Mouse (Mus musculus) megakaryocyte, adult 5-6 weeks (primary cell): ENCODE data around the gene B4galt2. TPM values are rescaled to one million over a fixed set of nuclear protein-coding genes. Genes with fewer than 3 reads are reported as not detected.

ENCODE experiments used
- ATAC-seq: 2 replicates; pipeline ENCODE4 v1.8.0; 2016; ENCODE audit warnings: mild to moderate bottlenecking, inconsistent platforms; ENCODE audit not compliant: poor library complexity, severe bottlenecking
- total RNA-seq, 2 experiments: library from RNA; stranded (forward) in 1 of 2; stranded (reverse) in 1 of 2; fragments of 153-499, 151-499 nt in 1 of 2; fragments of 221-1000, 200-1000 nt in 1 of 2; gene quantifications; 2 replicates each; pipeline versions ENCODE4 v1.2.3 to v1.2.4; 2015 to 2017

Gene B4galt2
- total RNA-seq, 2 experiments from 2014 or later, result not detected

- ATAC-seq, result no peak
Observed at GRCm38 (mm10) chr4:117908834-117909453, 25.7 kb upstream of the B4galt2 start.

GRCm38 (mm10) chr4:117906196-117906595 lies 22.9 kb upstream of the B4galt2 start:
- no peak for ATAC-seq

- no peak for ATAC-seq
Observed at GRCm38 (mm10) chr4:117904761-117905160, 21.5 kb upstream of the B4galt2 start.

GRCm38 (mm10) chr4:117904094-117904493 lies 20.8 kb upstream of the B4galt2 start:
- ATAC-seq, result no peak

- ATAC-seq, result no peak
Observed at GRCm38 (mm10) chr4:117898111-117898510, 14.8 kb upstream of the B4galt2 start.

GRCm38 (mm10) chr4:117896031-117896430 lies 12.7 kb upstream of the B4galt2 start:
- ATAC-seq, result no peak

- ATAC-seq, result no peak
Observed at GRCm38 (mm10) chr4:117895339-117895738, 12.1 kb upstream of the B4galt2 start.

GRCm38 (mm10) chr4:117894601-117895000 lies 11.3 kb upstream of the B4galt2 start:
- ATAC-seq, result no peak

GRCm38 (mm10) chr4:117893376-117893775 lies 10.1 kb upstream of the B4galt2 start:
- ATAC-seq, result no peak

GRCm38 (mm10) chr4:117891738-117892161 lies 8.5 kb upstream of the B4galt2 start, which contains the start of gene Dph2:
Gene Dph2, minus strand, starts transcription at chr4:117892032.
- peak; percentile 89 for ATAC-seq

GRCm38 (mm10) chr4:117890750-117891149 lies 7.5 kb upstream of the B4galt2 start:
- ATAC-seq, result no peak

- ATAC-seq, result no peak
Observed at GRCm38 (mm10) chr4:117890031-117890430, 6.7 kb upstream of the B4galt2 start.

- no peak for ATAC-seq
Observed at GRCm38 (mm10) chr4:117889471-117889870, 6.2 kb upstream of the B4galt2 start.

GRCm38 (mm10) chr4:117887920-117888319 lies 4.6 kb upstream of the B4galt2 start:
- no peak for ATAC-seq

GRCm38 (mm10) chr4:117887133-117887532 lies 3.8 kb upstream of the B4galt2 start, which contains the start of gene Atp6v0b:
Gene Atp6v0b, minus strand, starts transcription at chr4:117887333.
- ATAC-seq, result peak; percentile 75

GRCm38 (mm10) chr4:117886644-117887043 lies 3.4 kb upstream of the B4galt2 start:
- peak; percentile 64 for ATAC-seq

GRCm38 (mm10) chr4:117885994-117886393 lies 2.7 kb upstream of the B4galt2 start:
- no peak for ATAC-seq

- no peak for ATAC-seq
Observed at GRCm38 (mm10) chr4:117885093-117885492, 1.8 kb upstream of the B4galt2 start.

- no peak for ATAC-seq
Observed at GRCm38 (mm10) chr4:117884146-117884545, 859 bp upstream of the B4galt2 start.

- no peak for ATAC-seq
Observed at GRCm38 (mm10) chr4:117878703-117879102, 4.6 kb downstream of the B4galt2 start.

- ATAC-seq, result no peak
Observed at GRCm38 (mm10) chr4:117878301-117878700, 5.0 kb downstream of the B4galt2 start.

- no peak for ATAC-seq
Observed at GRCm38 (mm10) chr4:117873615-117874014, 9.7 kb downstream of the B4galt2 start.

- no peak for ATAC-seq
Observed at GRCm38 (mm10) chr4:117872471-117872886, 10.8 kb downstream of the B4galt2 start, which contains the start of gene Ccdc24. Gene Ccdc24, minus strand, starts transcription at chr4:117872557.
